Mouse (Mus musculus) lung, embryonic 14.5 days (tissue): Measurements from ENCODE around the gene Esp1. TPM values are rescaled to one million over a fixed set of nuclear protein-coding genes. Genes with fewer than 3 reads are reported as not detected.
"Not testable (repeated sequence)": the region's sequence is repeated elsewhere in the genome, so short reads cannot be mapped to it uniquely, and the experiment has no call there.

Experiments used
- ATAC-seq: fragments of 200-750 bp; cut with Nextera tagmentation; 2 replicates; pipeline ENCODE4 v1.8.0; 2017; ENCODE audit warnings: mild to moderate bottlenecking, moderate TSS enrichment, moderate library complexity; ENCODE audit not compliant: insufficient read depth
- DNase-seq: peaks from one replicate; pipeline ENCODE4 v3.0.0-alpha.2; 2015
- H3K27ac ChIP-seq: fragments of 300-500 bp; sonication (generic); 2 replicates; pipeline ENCODE4 v1.5.1; 2014; ENCODE audit warnings: low read depth, mild to moderate bottlenecking, moderate library complexity
- H3K27me3 ChIP-seq: fragments of 300-500 bp; sonication (generic); 2 replicates; pipeline ENCODE4 v1.6.1; 2014; ENCODE audit warnings: low read length, control low read depth; ENCODE audit not compliant: insufficient read depth
- H3K36me3 ChIP-seq: fragments of 300-500 bp; sonication (generic); 2 replicates; pipeline ENCODE4 v1.6.1; 2014; ENCODE audit warnings: control low read depth; ENCODE audit not compliant: insufficient read depth
- H3K4me1 ChIP-seq: fragments of 300-500 bp; sonication (generic); 2 replicates; pipeline ENCODE4 v1.6.1; 2014; ENCODE audit warnings: antibody characterized with exemption, control low read depth; ENCODE audit not compliant: insufficient read depth
- H3K4me2 ChIP-seq: fragments of 300-500 bp; sonication (generic); 2 replicates; pipeline ENCODE4 v1.6.1; 2014; ENCODE audit warnings: mild to moderate bottlenecking
- H3K4me3 ChIP-seq: fragments of 300-500 bp; sonication (generic); 2 replicates; pipeline ENCODE4 v1.5.1; 2014; ENCODE audit warnings: low read depth, low read length
- H3K9ac ChIP-seq: fragments of 300-500 bp; sonication (generic); 2 replicates; pipeline ENCODE4 v1.6.1; 2014
- H3K9me3 ChIP-seq: fragments of 300-500 bp; sonication (generic); 2 replicates; pipeline ENCODE4 v1.6.1; 2016; ENCODE audit warnings: low read depth, low read length, control low read depth
- CTCF ChIP-seq: IDR thresholded peaks from 2 replicates; pipeline ENCODE4 v1.5.1; 2016; ENCODE audit warnings: antibody characterized with exemption, low read depth
- WGBS: fragments of 180-500 bp; shearing (Covaris S2); extraction: QIAGEN DNeasy Blood & Tissue Kit; methylation state at CpG from one replicate; pipeline ENCODE4 v1.1.7; 2014; 5-methylcytosine and 5-hydroxymethylcytosine counted together
- polyA plus RNA-seq: library from polyadenylated mRNA; unstranded; fragments of >200 nt; fragmentation: Nextera tagmentation; extraction: Ambion mirVana; gene quantifications from 2 replicates; pipeline ENCODE4 v1.2.1, GENCODE M21; 2014

Esp1 gene
- polyA plus RNA-seq: not detected in 2 replicates

GRCm38 (mm10) chr17:40726820-40727219 lies at the start of gene Esp1:
Esp1 (plus strand) TSS chr17:40727120.
- ATAC-seq: no peak

GRCm38 (mm10) chr17:40716273-40716672 lies 10.6 kb upstream of the Esp1 start:
- no peaks in the 10 kb centered on the region for H3K9me3 ChIP-seq
- no peaks in the 10 kb centered on the region for H3K27me3 ChIP-seq
- H3K36me3 ChIP-seq: no peaks in the 10 kb centered on the region
- ATAC-seq (no peak), DNase-seq (no peak)
- H3K4me2 ChIP-seq: no peak overlapping the region
- no peak overlapping the region for H3K4me3 ChIP-seq
- TF ChIP-seq CTCF: no peak
- no peaks in the 10 kb centered on the region for H3K4me1 ChIP-seq
- no peak overlapping the region for H3K9ac ChIP-seq
- no peak overlapping the region for H3K27ac ChIP-seq

More at GRCm38 (mm10) chr17:40726820-40727219, at the start of gene Esp1:
- H3K36me3 ChIP-seq: no peaks in the 10 kb centered on the region
- no peak within 1 kb of the TSS for H3K27ac ChIP-seq
- H3K9ac ChIP-seq: no peak within 1 kb of the TSS
- no peaks in the 10 kb centered on the region for H3K4me1 ChIP-seq
- no peak for DNase-seq
- no peak for TF ChIP-seq CTCF
- no peaks in the 10 kb centered on the region for H3K27me3 ChIP-seq
- no peak within 1 kb of the TSS for H3K4me2 ChIP-seq
- no peak within 1 kb of the TSS for H3K4me3 ChIP-seq
- WGBS: 71% methylated on average over 2 of the region's 2 CpGs
- no peaks in the 10 kb centered on the region for H3K9me3 ChIP-seq

- not testable (repeated sequence) for H3K4me2 ChIP-seq, H3K27ac ChIP-seq, H3K9me3 ChIP-seq, H3K9ac ChIP-seq, H3K4me1 ChIP-seq, H3K27me3 ChIP-seq, H3K4me3 ChIP-seq, H3K36me3 ChIP-seq, DNase-seq, ATAC-seq
Observed at GRCm38 (mm10) chr17:40717055-40717454, 9.9 kb upstream of the Esp1 start.

- H3K4me1 ChIP-seq: no peaks in the 10 kb centered on the region
- DNase-seq (no peak), ATAC-seq (no peak)
- no peak overlapping the region for H3K27ac ChIP-seq
- no peak overlapping the region for H3K4me3 ChIP-seq
- H3K27me3 ChIP-seq: no peaks in the 10 kb centered on the region
- TF ChIP-seq CTCF: no peak
- H3K36me3 ChIP-seq: no peaks in the 10 kb centered on the region
- H3K9me3 ChIP-seq: no peaks in the 10 kb centered on the region
- 73% methylated on average over 2 of the region's 2 CpGs for WGBS
- no peak overlapping the region for H3K4me2 ChIP-seq
- no peak overlapping the region for H3K9ac ChIP-seq
Observed at GRCm38 (mm10) chr17:40731296-40731695, 4.4 kb downstream of the Esp1 start.

GRCm38 (mm10) chr17:40731724-40732123 lies 4.8 kb downstream of the Esp1 start:
- no peaks in the 10 kb centered on the region for H3K36me3 ChIP-seq
- H3K4me1 ChIP-seq: no peaks in the 10 kb centered on the region
- H3K9ac ChIP-seq: no peak overlapping the region
- no peak overlapping the region for H3K4me3 ChIP-seq
- DNase-seq (no peak), ATAC-seq (no peak)
- H3K27ac ChIP-seq: no peak overlapping the region
- H3K27me3 ChIP-seq: no peaks in the 10 kb centered on the region
- no peak for TF ChIP-seq CTCF
- H3K9me3 ChIP-seq: no peaks in the 10 kb centered on the region
- WGBS: 44% methylated on average over 4 of the region's 4 CpGs
- no peak overlapping the region for H3K4me2 ChIP-seq

GRCm38 (mm10) chr17:40763662-40764061 lies 36.7 kb downstream of the Esp1 start:
- Histone ChIP-seq H3K36me3 (no peaks in the 10 kb centered on the region), H3K27me3 (no peaks in the 10 kb centered on the region), H3K4me3 (no peak overlapping the region), H3K9me3 (no peaks in the 10 kb centered on the region), H3K27ac (no peak overlapping the region), H3K9ac (no peak overlapping the region), H3K4me1 (no peaks in the 10 kb centered on the region), H3K4me2 (no peak overlapping the region)
- 73% methylated on average over 4 of the region's 4 CpGs for WGBS
- DNase-seq: no peak
- no peak for TF ChIP-seq CTCF
- no peak for ATAC-seq

- no peak overlapping the region for H3K27ac ChIP-seq
- H3K4me1 ChIP-seq: no peaks in the 10 kb centered on the region
- no peaks in the 10 kb centered on the region for H3K9me3 ChIP-seq
- H3K27me3 ChIP-seq: no peaks in the 10 kb centered on the region
- no peak for DNase-seq
- TF ChIP-seq CTCF: no peak
- no peak overlapping the region for H3K4me2 ChIP-seq
- no peak overlapping the region for H3K4me3 ChIP-seq
- WGBS: 80% methylated on average over 1 of the region's 1 CpGs
- no peak overlapping the region for H3K9ac ChIP-seq
- H3K36me3 ChIP-seq: no peaks in the 10 kb centered on the region
- ATAC-seq: no peak
Observed at GRCm38 (mm10) chr17:40767120-40767519, 40.2 kb downstream of the Esp1 start.

Other genes with a start within 250 kb of the Esp1 start
- not detected in 2 replicates for gene Esp8, start 207.1 kb upstream of the Esp1 start, polyA plus RNA-seq
- gene Esp6, start 165.6 kb upstream of the Esp1 start, polyA plus RNA-seq: not detected in 2 replicates
- gene Esp4, start 128.5 kb upstream of the Esp1 start, polyA plus RNA-seq: not detected in 2 replicates
- not detected in 2 replicates for gene Esp3, start 95.0 kb upstream of the Esp1 start, polyA plus RNA-seq
- not detected in 2 replicates for gene Crisp2, start 79.9 kb downstream of the Esp1 start, polyA plus RNA-seq
- gene Rhag, start 84.0 kb downstream of the Esp1 start, polyA plus RNA-seq: 0.43 and 0.82 TPM in 2 replicates
- 3.0 and 3.4 TPM in 2 replicates for gene 9130008F23Rik, start 153.4 kb downstream of the Esp1 start, polyA plus RNA-seq
- gene Glyatl3, start 187.2 kb downstream of the Esp1 start, polyA plus RNA-seq: not detected in 2 replicates
- gene Mut, start 207.6 kb downstream of the Esp1 start, polyA plus RNA-seq: 38.3 and 38.5 TPM in 2 replicates
- 33.3 and 35.6 TPM in 2 replicates for gene Cenpq, start 207.9 kb downstream of the Esp1 start, polyA plus RNA-seq